ENCODE assay signal across 34 mouse cellular contexts in the genomic region with DNA sequence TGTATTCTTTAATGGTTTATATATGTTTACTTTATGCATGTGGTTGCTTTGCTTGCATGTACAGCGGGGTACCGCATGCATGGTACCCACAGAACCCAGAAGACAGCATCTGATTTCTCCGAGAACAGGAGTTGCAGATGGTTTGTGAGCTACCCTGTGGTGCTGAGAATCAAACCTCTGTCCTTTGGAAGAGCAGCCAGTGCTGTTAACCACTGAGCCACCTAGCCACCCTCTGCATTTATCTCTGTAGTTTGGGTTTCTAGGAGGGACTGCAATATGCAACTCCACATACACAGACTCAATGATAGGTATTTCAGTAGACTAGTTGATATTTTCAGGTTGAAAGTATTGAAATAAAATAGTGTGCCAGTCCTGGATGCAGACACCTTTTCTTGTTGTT.
"Had no signal": no experiment of that assay in that cellular context is flagged by ENCODE, and none has a peak within 500 bp of the region (broad histone marks: within the 10 kb centered on the region; RNA-seq: fewer than 3 reads in every experiment).

No protein-coding gene starts in this region.

- H3K27me3 ChIP-seq: heart, embryonic 13.5 days; heart, embryonic 15.5 days; hindbrain, embryonic 12.5 days; hindbrain, embryonic 13.5 days; hindbrain, embryonic 15.5 days; intestine, embryonic 15.5 days; kidney, embryonic 15.5 days had no signal

- H3K4me3 ChIP-seq: heart, embryonic 10.5 days; heart, embryonic 13.5 days; heart, embryonic 15.5 days; hindbrain, embryonic 10.5 days; hindbrain, embryonic 12.5 days; hindbrain, embryonic 13.5 days; hindbrain, embryonic 15.5 days; intestine, embryonic 15.5 days; kidney, embryonic 15.5 days; layer of hippocampus, adult 2 months had no signal

- H3K9ac ChIP-seq: heart, embryonic 13.5 days; heart, embryonic 15.5 days; hindbrain, embryonic 12.5 days; hindbrain, embryonic 13.5 days; hindbrain, embryonic 14.5 days; hindbrain, embryonic 15.5 days; intestine, embryonic 15.5 days; kidney, embryonic 15.5 days had no signal

- H3K4me2 ChIP-seq: heart, embryonic 11.5 days; heart, embryonic 13.5 days; heart, embryonic 15.5 days; hindbrain, embryonic 12.5 days; hindbrain, embryonic 13.5 days; hindbrain, embryonic 14.5 days; hindbrain, embryonic 15.5 days; intestine, embryonic 15.5 days; kidney, embryonic 15.5 days had no signal

- H3K36me3 ChIP-seq: heart, embryonic 10.5 days; heart, embryonic 13.5 days; heart, embryonic 15.5 days; hindbrain, embryonic 10.5 days; hindbrain, embryonic 12.5 days; hindbrain, embryonic 13.5 days; hindbrain, embryonic 15.5 days; intestine, embryonic 15.5 days; kidney, embryonic 15.5 days had no signal

- ATAC-seq: hindbrain, embryonic 16.5 days; hindbrain, postnatal 0 days; inflammation-experienced regulatory T-cells, adult 6 months; intestine, embryonic 15.5 days; intestine, embryonic 16.5 days; intestine, postnatal 0 days had no signal

- H3K27ac ChIP-seq: heart, embryonic 10.5 days; heart, embryonic 13.5 days; heart, embryonic 15.5 days; hindbrain, embryonic 12.5 days; hindbrain, embryonic 13.5 days; hindbrain, embryonic 14.5 days; hindbrain, embryonic 15.5 days; hindbrain, postnatal 0 days; intestine, embryonic 15.5 days; kidney, embryonic 15.5 days; kidney, postnatal 0 days had no signal

- H3K4me1 ChIP-seq: heart, embryonic 10.5 days; hindbrain, embryonic 12.5 days; hindbrain, embryonic 13.5 days had no signal

- H3K9me3 ChIP-seq: heart, embryonic 10.5 days; heart, embryonic 15.5 days; hindbrain, embryonic 13.5 days; hindbrain, embryonic 15.5 days; intestine, embryonic 15.5 days; kidney, embryonic 15.5 days had no signal

- DNase-seq: heart, postnatal 10 days; heart, postnatal 14 days; heart, postnatal 36 days; heart, postnatal 4 days; kidney, adult 11 months; kidney, adult 18-20 months; kidney, adult 2 months; kidney, adult 8-10 months; kidney, adult 9 months; kidney, postnatal 10 days; kidney, postnatal 14 days; kidney, postnatal 25 days; kidney, postnatal 36 days; kidney, postnatal 4 days; layer of hippocampus, adult 9-11 months; layer of hippocampus, postnatal 36 days had no signal
